Mouse (Mus musculus): ENCODE data around the gene Akr1b3.
"Not testable (repeated sequence)": the region's sequence is repeated elsewhere in the genome, so short reads cannot be mapped to it uniquely, and the experiment has no call there.

DNA sequence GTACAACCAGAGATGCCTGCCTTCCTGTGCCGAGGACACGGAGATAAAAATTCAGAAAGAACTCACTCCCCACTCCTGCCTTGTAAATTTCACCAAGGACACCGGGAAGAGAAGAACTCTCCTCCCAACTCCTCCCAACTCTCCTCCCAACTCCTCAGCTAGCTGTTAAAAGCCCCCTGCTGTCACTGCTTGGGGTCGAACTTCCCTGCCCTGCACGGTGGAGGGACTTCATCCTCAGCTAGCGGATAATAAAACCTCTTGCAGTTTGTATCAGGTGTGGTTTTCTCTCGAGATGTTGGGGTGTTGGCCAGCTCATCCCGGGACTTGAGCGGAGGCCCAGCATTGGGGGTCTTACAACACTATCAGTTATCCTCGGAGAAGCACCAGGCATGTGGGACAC lies 34.2 kb upstream of the Akr1b3 start:
- not testable (repeated sequence) for TF ChIP-seq POLR2A (IDR thresholded peaks at IDR 0.05; ENCODE audit: borderline replicate concordance, low read depth, low read length); CTCF (IDR thresholded peaks at IDR 0.05; ENCODE audit: low read depth, low read length)
